Mouse (Mus musculus) adrenal gland, adult 8-10 months (tissue): Measurements from ENCODE around the gene Radil. TPM values are rescaled to one million over a fixed set of nuclear protein-coding genes. Genes with fewer than 3 reads are reported as not detected.

Experiments
- DNase-seq: peaks from one replicate; pipeline ENCODE4 v3.0.0; 2022
- total RNA-seq, 4 experiments: library from RNA; stranded (reverse); gene quantifications; 2 replicates each; pipeline ENCODE4 v1.2.4; 2022

The Radil gene
- total RNA-seq, 4 experiments from 2014 or later: 3.4 to 8.2 (median 4.1) TPM

- peak; percentile 62 for DNase-seq
These were observed 72.0 kb downstream of the Radil start for GRCm38 (mm10) chr5:142478829-142479435.

- no peak for DNase-seq
These were observed 72.9 kb downstream of the Radil start for GRCm38 (mm10) chr5:142477866-142478615.

- DNase-seq: peak; percentile 79
These were observed 73.6 kb downstream of the Radil start for GRCm38 (mm10) chr5:142477346-142477745.

- DNase-seq: no peak
These were observed 75.2 kb downstream of the Radil start for GRCm38 (mm10) chr5:142475669-142476068.

- DNase-seq: no peak
These were observed 77.2 kb downstream of the Radil start for GRCm38 (mm10) chr5:142473696-142474095.

GRCm38 (mm10) chr5:142469796-142470195, 81.1 kb downstream of the Radil start:
- DNase-seq: no peak

GRCm38 (mm10) chr5:142468375-142468774, 82.5 kb downstream of the Radil start:
- no peak for DNase-seq

GRCm38 (mm10) chr5:142463461-142464454, 87.1 kb downstream of the Radil start, which contains the start of gene Ap5z1:
Gene Ap5z1 (plus strand): TSS chr5:142463944.
- DNase-seq: peak; percentile 96

- no peak for DNase-seq
These were observed 87.9 kb downstream of the Radil start for GRCm38 (mm10) chr5:142463011-142463410.

GRCm38 (mm10) chr5:142462641-142462948, 88.3 kb downstream of the Radil start:
- no peak for DNase-seq

GRCm38 (mm10) chr5:142461942-142462640, 88.8 kb downstream of the Radil start:
- no peak for DNase-seq

GRCm38 (mm10) chr5:142459834-142460233, 91.1 kb downstream of the Radil start:
- DNase-seq: no peak

GRCm38 (mm10) chr5:142458791-142459557, 91.9 kb downstream of the Radil start:
- DNase-seq: no peak

GRCm38 (mm10) chr5:142457345-142457744, 93.6 kb downstream of the Radil start:
- DNase-seq: no peak

- no peak for DNase-seq
These were observed 94.6 kb downstream of the Radil start for GRCm38 (mm10) chr5:142456318-142456717.

- no peak for DNase-seq
These were observed 97.2 kb downstream of the Radil start for GRCm38 (mm10) chr5:142453742-142454141.

GRCm38 (mm10) chr5:142451759-142452158, 99.1 kb downstream of the Radil start:
- no peak for DNase-seq

- DNase-seq: no peak
These were observed 100.1 kb downstream of the Radil start for GRCm38 (mm10) chr5:142450846-142451245.

GRCm38 (mm10) chr5:142448623-142449022, 102.3 kb downstream of the Radil start:
- DNase-seq: no peak

- DNase-seq: peak; percentile 72
These were observed 102.8 kb downstream of the Radil start for GRCm38 (mm10) chr5:142448076-142448475.

- DNase-seq: no peak
These were observed 105.2 kb downstream of the Radil start for GRCm38 (mm10) chr5:142445709-142446108.
